Mouse (Mus musculus) left cerebral cortex, adult 2 months (tissue): ENCODE results near the gene Neurl1b. TPM values are rescaled to one million over a fixed set of nuclear protein-coding genes. Genes with fewer than 3 reads are reported as not detected.

ENCODE experiments used
- DNase-seq, 2 experiments: peaks; one replicate each; pipeline ENCODE4 v3.0.0; 2021 to 2022; ENCODE audit warnings: low spot score in 2 of 2, mixed read lengths in 1 of 2; ENCODE audit errors: extremely low spot score in 1 of 2
- H3K27ac ChIP-seq: fragments of 200-600 bp; 2 replicates; pipeline ENCODE4 v1.8.1; 2022
- H3K4me3 ChIP-seq: fragments of 200-600 bp; 2 replicates; pipeline ENCODE4 v1.8.1; 2022
- CTCF ChIP-seq: fragments of 200-600 bp; IDR thresholded peaks from 2 replicates; pipeline ENCODE4 v1.8.1; 2022; ENCODE audit warnings: antibody characterized with exemption, mild to moderate bottlenecking, moderate library complexity
- intact Hi-C: fragments of 180-260 bp; cut with DNase I; formaldehyde crosslinking; loops from one replicate; pipeline ENCODE4 v1.15.1; 2025
- total RNA-seq, 2 experiments: library from RNA; stranded (reverse); gene quantifications; 2 replicates each; pipeline ENCODE4 v1.2.3; 2021

Neurl1b gene
- total RNA-seq, 2 experiments from 2014 or later: 69.9 to 79.7 TPM

DNA sequence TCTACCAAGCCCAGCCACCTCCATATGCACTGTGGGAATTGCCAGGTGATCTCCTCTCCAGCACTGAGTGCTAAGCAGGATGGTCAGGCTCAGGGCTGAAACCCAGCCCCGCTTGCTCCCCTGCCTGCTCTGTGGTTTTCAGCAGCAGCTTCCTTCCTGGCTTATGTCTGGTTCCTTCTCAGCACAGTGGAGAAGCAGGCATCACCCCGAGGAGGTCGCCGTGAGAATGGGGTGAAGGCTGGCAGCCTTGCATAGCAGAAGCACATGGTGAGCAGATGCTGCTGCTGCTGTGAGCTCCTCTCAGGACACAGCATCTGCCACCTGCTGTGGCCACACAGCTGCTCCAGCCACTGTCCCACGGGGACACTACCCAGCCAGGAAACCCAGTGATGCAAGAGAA is 33.0 kb upstream of the Neurl1b start:
- DNase-seq: no peak
- Histone ChIP-seq H3K4me3 (no peak overlapping the region), H3K27ac (peak overlapping the region; percentile 95)
- intact Hi-C loops: no loop called here
- TF ChIP-seq CTCF: no peak

DNA sequence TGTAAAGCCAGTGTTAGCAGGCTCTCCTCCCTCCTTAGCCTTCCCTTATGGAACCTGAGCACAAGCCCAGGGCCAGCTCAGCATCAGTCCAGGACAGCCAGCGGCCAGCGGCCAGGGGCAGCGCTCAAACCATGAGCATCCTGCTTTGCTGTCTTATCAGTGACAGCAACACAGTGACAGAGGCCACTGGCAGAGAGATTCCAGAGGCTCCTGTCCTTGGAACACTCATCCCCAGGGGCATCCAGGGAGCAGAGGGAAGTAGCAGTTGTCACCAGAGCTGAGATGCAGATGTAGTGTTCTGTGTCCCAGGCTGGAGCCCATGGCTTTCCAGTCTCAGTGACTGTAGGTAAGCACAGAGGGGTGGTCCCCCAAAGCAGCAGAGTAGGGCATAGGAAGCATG is 32.5 kb upstream of the Neurl1b start:
- intact Hi-C loops: no loop called here
- DNase-seq: no peak
- no peak overlapping the region for H3K4me3 ChIP-seq
- TF ChIP-seq CTCF: no peak
- H3K27ac ChIP-seq: peak overlapping the region; percentile 95

- no peak for DNase-seq
- no peak overlapping the region for H3K4me3 ChIP-seq
- intact Hi-C loops: no loop called here
- peak overlapping the region; percentile 95; the same call in 1 of the 2 replicates for H3K27ac ChIP-seq
- TF ChIP-seq CTCF: no peak
Observed at GRCm38 (mm10) chr17:26382687-26383086, 31.9 kb upstream of the Neurl1b start.

GRCm38 (mm10) chr17:26384111-26384510 is 30.5 kb upstream of the Neurl1b start:
- H3K27ac ChIP-seq: no peak overlapping the region
- intact Hi-C loops: no loop called here
- no peak for DNase-seq
- no peak overlapping the region for H3K4me3 ChIP-seq
- no peak for TF ChIP-seq CTCF

GRCm38 (mm10) chr17:26385252-26386130 is 29.1 kb upstream of the Neurl1b start:
- intact Hi-C loops: no loop called here
- Histone ChIP-seq H3K4me3 (no peak overlapping the region), H3K27ac (peak overlapping the region; percentile 42)
- DNase-seq: no peak
- TF ChIP-seq CTCF: no peak

GRCm38 (mm10) chr17:26386131-26386481 is 28.5 kb upstream of the Neurl1b start:
- Histone ChIP-seq H3K27ac (no peak overlapping the region; the same call in 1 of the 2 replicates), H3K4me3 (no peak overlapping the region)
- no peak for TF ChIP-seq CTCF
- intact Hi-C loops: no loop called here
- no peak for DNase-seq

DNA sequence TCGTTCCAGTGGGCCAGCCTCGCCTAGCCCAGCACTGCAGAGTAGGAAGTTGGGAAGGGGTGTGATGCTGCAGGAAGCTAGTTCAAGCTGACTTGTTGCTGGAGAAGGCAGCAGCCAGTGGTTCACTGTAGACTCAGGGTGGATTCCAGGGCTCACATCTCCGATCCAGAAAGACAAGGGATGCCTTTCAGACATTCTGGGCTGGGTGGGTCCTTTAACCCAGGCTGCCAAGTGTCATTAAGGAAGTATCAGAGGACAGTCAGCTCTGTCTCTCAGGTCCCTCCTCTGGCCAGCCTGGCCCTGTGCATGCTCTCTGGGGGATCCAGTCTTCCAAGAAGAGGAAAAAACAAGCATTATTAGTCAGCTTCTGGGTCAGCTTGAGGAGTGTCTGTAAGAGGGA is 26.5 kb upstream of the Neurl1b start:
- intact Hi-C loops: no loop called here
- no peak for TF ChIP-seq CTCF
- Histone ChIP-seq H3K4me3 (no peak overlapping the region), H3K27ac (no peak overlapping the region)
- no peak for DNase-seq

GRCm38 (mm10) chr17:26389241-26389640 is 25.4 kb upstream of the Neurl1b start:
- Histone ChIP-seq H3K27ac (no peak overlapping the region), H3K4me3 (no peak overlapping the region)
- no peak for DNase-seq
- TF ChIP-seq CTCF: no peak
- intact Hi-C loops: no loop called here

DNA sequence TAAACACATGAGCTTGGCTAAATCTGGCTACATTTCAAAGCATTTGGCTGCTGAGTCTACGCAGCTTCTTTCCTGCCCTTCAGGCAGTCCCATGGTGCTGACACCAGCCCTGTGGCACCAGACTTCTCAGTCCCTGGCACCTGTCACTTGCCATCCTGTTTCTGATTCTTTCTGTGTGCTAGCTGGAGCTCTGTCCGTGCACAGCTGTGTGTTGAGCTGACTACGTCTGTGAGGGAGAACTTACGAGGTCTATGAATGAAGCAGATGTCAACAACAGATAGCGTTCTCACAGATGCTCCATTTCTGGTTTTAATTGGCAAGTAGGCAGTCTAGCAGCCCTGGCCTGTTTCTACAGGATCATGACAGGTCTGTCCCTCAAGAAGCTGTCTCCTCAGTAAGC is 24.0 kb upstream of the Neurl1b start:
- intact Hi-C loops: no loop called here
- H3K4me3 ChIP-seq: no peak overlapping the region
- TF ChIP-seq CTCF: no peak
- DNase-seq: no peak
- H3K27ac ChIP-seq: no peak overlapping the region

DNA sequence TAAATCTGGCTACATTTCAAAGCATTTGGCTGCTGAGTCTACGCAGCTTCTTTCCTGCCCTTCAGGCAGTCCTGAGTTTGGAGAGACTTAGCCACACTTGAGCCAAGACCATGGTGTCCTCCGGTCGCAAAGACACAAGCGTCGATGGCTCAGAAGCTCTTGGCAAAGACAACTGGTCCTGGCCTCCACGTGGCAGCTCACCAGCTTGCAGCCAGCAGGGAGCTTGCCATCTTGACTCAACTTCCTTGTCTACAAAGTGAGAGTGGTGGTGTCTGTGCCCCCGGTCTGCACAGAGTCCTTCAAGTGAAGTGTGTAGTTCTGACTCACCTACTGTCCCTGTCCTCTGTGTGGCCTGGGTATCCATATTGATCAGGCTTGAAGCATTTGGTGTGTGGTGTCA is 22.3 kb upstream of the Neurl1b start:
- intact Hi-C loops: no loop called here
- Histone ChIP-seq H3K27ac (no peak overlapping the region), H3K4me3 (no peak overlapping the region)
- no peak for TF ChIP-seq CTCF
- no peak for DNase-seq

- Histone ChIP-seq H3K27ac (peak overlapping the region; percentile 90), H3K4me3 (no peak overlapping the region)
- intact Hi-C loops: loop anchor here (1.0 kb wide), 1 partner anchor 16 kb away; no protein-coding TSS in a partner anchor
- no peak for TF ChIP-seq CTCF
- DNase-seq: no peak
Observed at GRCm38 (mm10) chr17:26396765-26397164, 17.9 kb upstream of the Neurl1b start.

DNA sequence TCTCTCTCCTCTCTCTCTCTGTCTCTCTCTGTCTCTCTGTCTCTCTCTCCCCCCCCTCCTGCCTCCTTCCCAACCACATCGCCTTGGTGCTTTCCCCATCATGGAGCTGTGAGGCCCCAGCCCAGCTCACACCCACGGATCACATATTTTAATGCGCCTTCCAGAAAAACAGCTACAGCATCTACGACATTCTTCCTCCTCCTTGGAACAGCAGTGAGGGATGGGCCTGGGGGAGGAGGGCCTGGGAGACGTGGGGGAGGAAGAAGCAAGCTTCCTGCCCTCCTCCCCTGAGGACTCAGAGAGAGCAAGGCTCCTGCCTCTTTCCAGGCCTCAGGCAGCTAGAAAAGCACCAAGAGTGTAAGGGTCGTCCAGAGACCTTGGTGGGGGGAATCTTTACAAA is 17.3 kb upstream of the Neurl1b start:
- Histone ChIP-seq H3K27ac (peak overlapping the region; percentile 90), H3K4me3 (no peak overlapping the region)
- intact Hi-C loops: loop anchor here (1.0 kb wide), 1 partner anchor 17 kb away; no protein-coding TSS in a partner anchor
- no peak for TF ChIP-seq CTCF
- peak; percentile 64 to 68 for DNase-seq
